Mouse (Mus musculus): ENCODE results near the gene Arnt.

Gene Arnt

DNA sequence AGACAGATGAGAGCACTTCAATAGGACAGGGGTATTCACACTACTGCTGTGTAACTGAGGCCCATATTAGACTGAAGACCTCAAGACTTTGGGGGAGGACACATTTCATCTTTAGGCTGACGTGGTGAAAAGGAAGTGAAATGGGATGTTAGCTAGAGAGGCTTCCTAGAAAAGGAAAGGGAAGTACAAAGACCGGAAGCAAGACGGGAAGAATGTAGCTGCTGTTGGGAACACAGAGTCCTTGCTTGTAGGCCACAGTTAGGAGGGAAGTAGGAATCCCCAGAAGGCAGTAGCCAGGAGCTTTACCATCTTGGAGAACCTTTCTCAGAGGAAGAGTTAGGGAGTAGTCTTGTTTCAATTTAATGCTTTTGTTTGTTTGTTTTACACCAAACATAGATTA lies 23.6 kb downstream of the Arnt start:
- no peak for DNase-seq (ENCODE audit: low spot score)

DNA sequence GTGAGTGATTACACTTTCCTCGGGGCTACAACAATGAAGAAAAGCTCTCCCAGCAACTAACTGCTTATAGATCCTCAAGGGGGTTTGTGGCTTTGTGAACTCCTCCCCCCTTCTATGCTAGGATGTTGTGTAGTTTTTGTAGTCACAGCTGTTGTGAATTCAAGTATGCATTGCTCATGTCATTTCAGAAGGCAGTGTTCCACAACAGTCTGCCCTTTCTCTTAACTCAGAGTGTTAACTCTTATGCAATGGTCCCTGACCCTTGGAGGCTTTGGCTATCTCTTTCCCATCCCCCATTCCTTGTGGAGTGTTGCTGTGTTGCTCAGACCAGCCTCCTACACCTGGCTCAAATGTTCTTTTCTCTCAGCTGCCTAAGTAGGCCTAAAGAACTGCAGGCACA lies 25.2 kb downstream of the Arnt start:
- no peak for DNase-seq (ENCODE audit: low spot score)

GRCm38 (mm10) chr3:95463852-95464251 lies 29.7 kb downstream of the Arnt start:
- DNase-seq (ENCODE audit: low spot score) = no peak

DNA sequence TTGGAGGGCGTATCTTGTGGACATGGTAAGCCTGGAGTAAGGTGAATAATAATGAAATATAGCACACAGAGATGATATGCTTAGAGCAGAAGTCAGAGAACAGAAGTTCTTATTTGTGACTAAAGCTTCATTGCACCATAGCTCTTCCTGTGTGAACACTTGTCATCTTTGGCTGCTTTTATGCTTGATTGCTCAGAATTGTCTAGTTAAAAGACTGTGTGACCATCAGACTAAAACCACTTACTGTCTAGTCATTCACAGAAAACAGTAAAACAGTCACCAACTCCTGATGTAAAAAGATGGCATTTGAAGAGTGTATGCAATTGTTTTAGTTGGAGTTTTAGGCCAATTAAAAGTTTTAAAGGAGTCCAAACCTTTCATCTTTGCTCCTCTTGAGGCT lies 44.8 kb downstream of the Arnt start:
- DNase-seq (ENCODE audit: low spot score) = no peak

- DNase-seq (ENCODE audit: low spot score) = no peak
Measured at GRCm38 (mm10) chr3:95486421-95486820, 52.2 kb downstream of the Arnt start.

DNA sequence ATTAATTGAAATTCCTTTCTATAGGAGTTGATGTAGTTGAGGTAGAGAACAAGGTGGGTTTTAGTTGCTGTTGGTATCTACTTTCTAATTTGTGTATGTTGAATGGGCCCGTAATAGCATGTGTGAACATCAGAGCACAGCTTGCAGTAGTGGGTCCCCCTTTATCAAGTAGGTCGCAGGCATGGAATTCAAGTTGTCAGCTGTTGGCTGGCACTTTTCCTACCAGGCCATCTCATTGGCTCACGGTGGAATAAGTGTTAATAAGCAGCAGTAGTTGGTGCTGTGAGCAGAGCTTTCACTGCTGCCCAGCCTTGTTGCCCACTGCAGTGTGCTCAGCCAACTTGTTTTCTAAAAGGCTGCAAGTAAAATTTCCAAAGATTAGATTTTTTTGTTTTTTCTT lies 54.5 kb downstream of the Arnt start:
- no peak for DNase-seq (ENCODE audit: low spot score)

GRCm38 (mm10) chr3:95490238-95490637 lies 56.0 kb downstream of the Arnt start:
- no peak for DNase-seq (ENCODE audit: low spot score)

DNA sequence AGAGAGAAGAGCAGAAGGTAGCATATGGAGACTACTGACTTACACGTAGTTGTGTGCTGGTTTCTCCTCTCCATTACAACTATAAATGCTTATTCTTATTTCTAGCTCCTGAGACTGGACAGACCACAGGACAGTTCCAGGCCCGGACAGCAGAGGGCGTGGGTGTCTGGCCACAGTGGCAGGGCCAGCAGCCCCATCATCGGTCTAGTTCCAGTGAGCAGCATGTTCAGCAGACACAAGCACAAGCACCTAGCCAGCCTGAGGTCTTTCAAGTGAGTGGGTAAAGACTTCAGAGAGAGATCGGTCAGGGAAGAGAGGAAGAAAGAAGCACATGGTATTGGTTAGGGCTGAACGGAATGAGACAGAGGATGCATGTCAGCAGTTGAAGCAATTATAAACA lies 60.2 kb downstream of the Arnt start:
- DNase-seq (ENCODE audit: low spot score) = no peak

DNA sequence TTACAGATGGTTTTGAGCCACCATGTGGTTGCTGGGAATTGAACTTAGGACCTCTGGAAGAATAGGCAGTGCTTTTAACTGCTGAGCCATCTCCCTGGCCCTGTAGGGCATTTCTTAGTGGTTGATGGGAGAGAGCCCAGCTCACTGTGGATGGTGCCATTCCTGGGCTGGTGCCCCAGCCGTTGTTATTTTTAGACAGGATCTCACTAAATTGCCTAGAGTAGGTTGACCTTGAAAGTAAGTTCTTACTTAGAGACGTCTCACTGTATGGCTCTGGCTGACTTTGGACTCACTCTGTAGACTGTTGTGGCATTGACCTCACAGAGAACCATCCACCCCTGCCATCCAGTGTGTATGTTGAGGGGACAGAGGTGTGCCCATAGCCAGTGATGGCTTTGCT lies 64.0 kb downstream of the Arnt start:
- DNase-seq (ENCODE audit: low spot score) = no peak

- DNase-seq (ENCODE audit: low spot score) = no peak
Measured at GRCm38 (mm10) chr3:95499024-95499423, 64.8 kb downstream of the Arnt start, which contains the start of gene Ctsk. Ctsk (plus strand) TSS chr3:95499256.

DNA sequence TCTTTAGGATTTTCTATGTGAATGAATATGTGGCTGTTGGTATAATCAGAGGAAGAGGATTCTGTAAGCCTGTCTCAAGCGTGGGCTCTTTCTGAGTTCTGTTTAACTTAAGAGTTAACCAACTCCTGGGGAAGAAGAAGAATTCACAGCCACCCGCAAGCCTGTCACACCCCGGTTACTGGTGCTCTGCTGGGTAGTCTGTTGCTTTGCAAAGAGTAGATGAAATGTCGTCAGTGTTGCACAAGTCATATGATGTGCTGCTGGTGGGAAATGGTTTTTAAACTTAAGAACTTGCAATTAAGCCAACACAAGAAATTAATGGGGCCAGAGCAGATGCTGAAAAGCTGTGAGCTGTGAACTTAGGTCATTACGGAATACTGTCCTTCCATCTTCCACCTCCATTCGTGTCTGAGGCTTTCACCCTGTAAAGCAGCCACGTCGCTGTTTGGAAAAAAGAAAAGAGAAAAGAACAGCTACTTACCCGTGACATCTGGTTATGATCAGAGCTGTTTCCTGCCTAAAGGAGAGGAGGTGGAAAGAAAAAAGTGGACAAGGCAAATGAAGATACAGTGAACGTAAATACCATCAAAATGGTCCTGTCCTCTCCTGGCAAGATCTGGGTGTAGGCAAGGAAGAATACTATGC lies 65.4 kb downstream of the Arnt start:
- DNase-seq (ENCODE audit: low spot score) = no peak

- no peak for DNase-seq (ENCODE audit: low spot score)
Measured at GRCm38 (mm10) chr3:95502312-95502711, 68.1 kb downstream of the Arnt start.

GRCm38 (mm10) chr3:95509348-95509747 lies 75.2 kb downstream of the Arnt start:
- no peak for DNase-seq (ENCODE audit: low spot score)

DNA sequence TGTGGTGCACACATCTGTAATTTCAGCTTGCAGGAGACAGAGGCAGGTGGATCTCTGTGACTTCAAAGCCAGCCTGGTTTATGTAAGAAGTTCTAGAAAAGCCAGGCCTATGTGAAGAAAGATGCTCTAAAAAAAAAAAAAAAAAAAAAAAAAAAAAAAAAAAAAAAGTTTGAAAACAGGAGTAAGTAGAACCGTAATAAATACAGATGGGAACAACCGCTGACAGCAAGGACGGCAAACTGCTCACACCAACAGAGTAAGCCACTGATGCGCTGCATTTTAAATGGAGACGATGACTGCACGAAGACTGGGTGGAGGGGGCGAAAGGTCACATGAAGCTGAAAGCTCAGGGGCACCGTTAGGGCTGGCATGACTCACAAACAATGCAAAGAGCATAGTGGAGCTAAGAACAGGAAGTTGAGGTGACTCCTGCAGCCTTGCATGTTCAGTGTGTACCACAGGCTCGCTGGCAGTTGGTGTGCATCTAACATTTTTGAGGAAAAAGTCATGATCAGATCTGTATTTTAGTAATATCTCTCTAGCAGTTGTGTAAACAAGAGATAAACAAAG lies 77.5 kb downstream of the Arnt start:
- no peak for DNase-seq (ENCODE audit: low spot score)

DNA sequence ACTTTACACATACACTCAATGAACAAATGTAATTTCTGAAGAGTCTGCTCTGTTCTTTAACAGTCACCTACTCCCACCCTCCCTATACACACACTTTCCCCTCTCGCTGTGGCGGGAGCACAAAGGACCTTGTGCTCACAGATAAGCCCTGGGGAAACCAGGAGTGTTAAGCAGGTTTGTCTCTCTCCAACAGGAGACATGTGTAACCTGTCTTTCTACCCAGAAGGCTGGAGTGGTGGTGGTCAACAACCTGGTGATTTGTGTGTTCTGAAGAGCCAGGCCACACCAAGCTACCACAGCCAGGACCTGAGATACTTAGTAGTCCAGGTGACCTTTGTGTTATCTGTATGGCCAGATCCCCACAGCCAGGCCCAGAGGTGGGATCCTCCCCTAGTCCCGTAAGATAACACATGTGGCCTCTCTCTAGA lies 82.4 kb downstream of the Arnt start:
- DNase-seq (ENCODE audit: low spot score) = no peak

GRCm38 (mm10) chr3:95517493-95517898 lies 83.3 kb downstream of the Arnt start:
- DNase-seq (ENCODE audit: low spot score) = peak; percentile 50

DNA sequence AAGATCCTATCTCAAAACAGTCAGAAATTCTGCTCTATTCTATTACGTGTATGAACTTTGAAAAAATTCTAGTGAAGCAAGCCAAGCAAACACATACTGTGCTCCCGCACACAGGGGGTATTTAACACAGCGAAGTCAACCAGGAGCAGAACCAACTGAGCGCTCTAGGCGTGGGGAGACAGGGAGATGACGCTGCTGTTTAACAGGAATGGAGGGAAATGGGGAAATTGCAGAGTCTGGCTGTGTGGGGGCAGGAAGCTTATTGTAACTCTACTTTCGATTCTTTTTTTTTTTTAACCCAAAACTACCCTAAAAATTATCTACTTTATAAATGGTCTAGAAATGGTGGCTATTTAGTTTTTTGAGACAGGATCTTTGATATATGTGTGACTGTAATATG lies 84.7 kb downstream of the Arnt start:
- no peak for DNase-seq (ENCODE audit: low spot score)

DNA sequence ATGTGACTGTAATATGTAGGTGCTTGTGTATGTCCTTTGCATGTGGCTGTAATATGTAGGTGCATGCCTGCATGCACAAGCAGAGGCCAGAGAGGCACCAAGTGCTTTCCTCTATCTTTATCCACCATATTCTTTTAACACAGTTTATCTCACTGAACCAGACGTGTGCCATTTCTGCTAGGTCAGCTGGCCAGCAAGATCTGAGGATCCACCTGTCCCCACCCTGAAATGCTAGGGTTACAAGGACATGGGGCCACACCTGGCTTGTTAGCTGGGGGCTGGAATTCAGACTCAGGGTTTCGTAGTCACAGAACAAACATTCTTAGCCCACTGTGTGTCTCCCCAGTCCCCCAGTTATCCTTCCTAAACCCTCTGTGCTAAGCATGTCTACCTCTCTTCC lies 85.1 kb downstream of the Arnt start:
- no peak for DNase-seq (ENCODE audit: low spot score)

GRCm38 (mm10) chr3:95520100-95520499 lies 85.9 kb downstream of the Arnt start:
- DNase-seq (ENCODE audit: low spot score) = no peak

GRCm38 (mm10) chr3:95521168-95521567 lies 87.0 kb downstream of the Arnt start:
- DNase-seq (ENCODE audit: low spot score) = no peak

GRCm38 (mm10) chr3:95523662-95524061 lies 89.5 kb downstream of the Arnt start:
- no peak for DNase-seq (ENCODE audit: low spot score)

DNA sequence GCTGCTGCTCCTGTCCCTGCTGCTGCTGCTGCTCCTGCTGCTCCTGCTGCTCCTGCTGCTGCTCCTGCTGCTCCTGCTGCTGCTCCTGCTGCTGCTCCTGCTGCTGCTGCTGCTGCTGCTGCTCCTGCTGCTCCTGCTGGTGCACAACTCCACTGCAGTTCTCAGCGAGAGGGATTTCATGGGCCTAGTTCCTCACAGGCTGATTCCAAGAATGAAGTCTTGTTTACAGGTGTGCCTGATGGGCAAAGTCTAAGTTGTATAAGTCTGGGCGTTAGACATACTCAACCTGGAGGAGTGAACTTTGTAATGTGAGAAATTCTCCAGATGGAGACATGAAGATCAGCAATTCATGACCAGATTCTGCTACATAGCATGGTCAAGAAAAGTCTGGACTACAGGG lies 90.5 kb downstream of the Arnt start:
- DNase-seq (ENCODE audit: low spot score) = no peak

DNA sequence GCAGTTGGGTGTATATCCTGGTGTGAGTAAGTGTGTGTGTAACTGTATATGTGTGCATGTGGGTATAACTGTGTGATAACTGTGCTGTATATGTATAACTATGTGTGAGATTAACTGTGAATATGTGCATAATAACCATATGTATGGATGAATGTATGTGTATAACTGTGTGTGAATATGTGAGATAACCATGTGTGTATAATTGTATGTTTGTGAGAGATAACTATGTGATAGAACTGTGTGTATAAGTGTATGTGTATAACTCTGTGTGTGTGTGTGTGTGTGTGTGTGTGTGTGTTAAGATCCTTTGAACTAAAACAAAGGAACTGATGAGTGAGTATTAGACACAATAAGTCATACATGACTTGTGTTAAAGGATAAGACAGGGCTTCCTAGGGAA lies 91.9 kb downstream of the Arnt start:
- DNase-seq (ENCODE audit: low spot score) = no peak

- DNase-seq (ENCODE audit: low spot score) = no peak
Measured at GRCm38 (mm10) chr3:95526622-95527211, 92.5 kb downstream of the Arnt start, which contains the start of gene Ctss. Ctss (plus strand) TSS chr3:95526786.

Measured in left cerebral cortex, adult 11 months (tissue).